Mouse (Mus musculus) adrenal gland, postnatal 10 days (tissue): ENCODE measurements at regions not wholly inside any gene's neighbourhood (a gene's known extent, or its start where the extent isn't known, plus 50 kb on each side); places are given as distances from the start of the nearest gene placed in this dataset.

Experiments used
- DNase-seq: peaks from one replicate; pipeline ENCODE4 v3.0.0; 2021; ENCODE audit warnings: mixed read lengths

DNA sequence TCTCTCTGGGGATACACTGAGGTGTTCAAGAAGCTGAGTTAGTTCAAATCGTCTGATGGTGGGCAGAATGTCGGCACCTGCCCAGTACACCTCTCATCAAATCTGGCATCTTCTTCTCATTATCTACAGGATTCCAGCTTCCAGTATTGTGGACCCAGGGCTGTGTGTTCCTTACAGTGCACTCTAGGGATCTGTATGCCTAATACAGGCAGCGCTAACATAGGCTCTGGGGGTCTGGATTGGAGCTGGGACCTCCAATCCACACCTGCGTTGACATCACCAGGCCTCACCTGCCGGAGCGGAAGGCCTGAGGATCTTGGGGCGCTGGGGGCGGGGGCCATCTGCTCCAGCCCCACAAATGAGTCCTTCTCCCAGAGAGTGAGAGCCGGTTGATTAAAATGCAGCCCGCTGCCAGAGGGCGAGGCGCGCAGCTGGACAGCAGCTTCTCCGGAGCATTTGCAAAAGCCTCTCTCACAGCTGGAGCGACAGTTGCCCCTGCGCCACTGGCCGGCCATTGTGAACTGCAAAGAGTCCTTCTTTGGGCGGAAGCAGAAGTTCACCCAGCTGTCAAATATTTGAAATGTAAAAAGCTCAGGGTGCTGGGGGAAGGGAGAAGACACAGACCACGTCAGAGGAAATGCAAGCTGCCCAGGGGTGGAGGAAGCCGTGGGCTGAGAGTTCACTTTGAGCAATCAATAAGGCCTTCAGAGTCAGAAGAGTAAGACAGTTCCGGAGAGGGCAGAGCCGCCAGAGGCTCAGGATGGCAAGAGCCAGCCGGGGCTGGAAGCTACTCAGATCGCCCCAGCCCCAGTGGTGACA is 347.0 kb downstream of the Rnf144a start:
- DNase-seq = peak; percentile 41

DNA sequence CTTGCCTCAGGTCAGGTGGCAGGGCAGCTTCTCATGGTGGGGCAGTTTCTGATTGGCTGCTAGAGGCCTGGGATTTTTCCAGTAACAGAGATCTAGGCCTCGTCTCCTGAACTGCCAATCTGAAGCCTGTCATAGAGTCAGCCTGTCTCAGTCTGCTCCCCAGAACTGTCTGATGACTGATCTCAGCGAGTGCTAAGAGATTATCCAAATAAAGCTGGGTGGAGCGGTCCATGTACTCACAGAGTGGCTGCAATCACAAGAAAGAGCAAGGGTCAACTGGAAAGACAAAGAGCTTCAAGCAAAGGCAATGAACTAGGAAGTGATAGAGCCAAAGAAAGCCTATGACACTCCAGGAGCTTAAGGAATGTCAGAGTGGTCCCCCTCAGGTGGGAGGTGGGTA is 354.7 kb downstream of the Rnf144a start:
- DNase-seq = no peak

DNA sequence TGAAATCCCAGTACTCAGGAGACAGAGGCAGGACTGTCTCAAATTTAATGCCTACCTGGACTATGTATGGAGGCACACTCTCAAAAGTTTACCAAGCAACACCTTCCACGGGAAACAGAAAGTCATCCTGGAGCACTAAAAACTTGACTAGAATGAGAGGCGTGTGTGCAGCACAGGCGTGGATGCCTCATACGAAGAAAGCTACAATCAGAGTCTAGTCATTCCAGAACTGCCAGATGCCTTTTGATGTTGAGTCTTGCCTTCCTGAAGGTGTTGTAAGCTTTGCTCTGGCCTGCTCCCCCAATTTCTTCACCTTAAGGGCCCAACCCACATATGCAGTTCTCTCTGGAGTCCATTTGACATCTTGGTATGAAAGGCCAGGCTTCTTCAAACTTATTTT is 356.0 kb downstream of the Rnf144a start:
- DNase-seq = no peak

DNA sequence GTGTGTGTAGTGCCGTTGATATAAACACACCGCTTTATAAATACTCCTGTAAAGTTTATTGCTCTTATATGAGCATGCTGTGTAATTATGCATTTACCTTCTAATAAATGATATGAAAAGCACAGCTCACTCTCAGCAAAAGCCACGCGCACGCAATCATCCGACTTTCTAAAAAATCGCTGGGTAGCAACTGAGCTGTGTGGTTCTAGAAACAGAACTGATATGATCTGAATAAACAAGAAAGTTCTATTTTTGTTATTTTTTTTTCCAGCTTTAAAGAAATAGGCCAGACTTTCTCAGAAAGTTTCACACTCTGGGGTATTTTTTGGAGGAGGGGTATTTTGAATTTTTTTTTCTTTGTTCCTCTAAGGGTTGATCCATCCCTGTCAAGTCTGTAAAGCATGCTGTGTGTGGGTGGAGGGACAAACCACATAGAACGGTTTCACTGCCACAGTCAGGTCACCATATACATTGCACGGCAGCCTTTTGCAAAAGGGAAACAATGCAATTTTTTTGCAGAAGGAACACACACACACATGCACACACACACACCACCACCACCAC is 357.5 kb downstream of the Rnf144a start:
- no peak for DNase-seq

- DNase-seq = no peak
Measured at GRCm38 (mm10) chr12:26046991-26047390, 368.1 kb downstream of the Rnf144a start.

GRCm38 (mm10) chr12:26045321-26045720 is 369.7 kb downstream of the Rnf144a start:
- no peak for DNase-seq

GRCm38 (mm10) chr12:26012951-26013350 is 402.1 kb downstream of the Rnf144a start:
- DNase-seq = no peak

DNA sequence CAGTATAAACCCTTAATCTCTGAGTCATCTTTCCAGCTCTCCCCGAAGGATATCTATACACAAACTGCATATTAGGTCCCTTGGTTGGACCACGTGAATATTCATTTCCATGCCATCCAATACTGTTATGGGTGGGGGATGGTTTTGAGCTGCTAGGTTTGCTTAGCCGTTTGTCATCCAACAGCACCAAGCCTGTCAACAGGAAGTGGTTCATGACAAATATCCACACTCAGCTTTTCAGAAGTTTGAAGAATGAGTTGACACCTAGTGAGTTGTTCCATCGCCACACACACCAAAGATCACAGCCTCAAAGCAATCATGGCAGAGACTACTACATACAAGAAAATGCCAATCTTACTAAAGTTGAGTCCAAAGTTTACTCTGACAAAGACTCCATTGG is 421.0 kb downstream of the Rnf144a start:
- DNase-seq = no peak

GRCm38 (mm10) chr12:25991801-25992525 is 423.1 kb downstream of the Rnf144a start:
- DNase-seq = no peak

DNA sequence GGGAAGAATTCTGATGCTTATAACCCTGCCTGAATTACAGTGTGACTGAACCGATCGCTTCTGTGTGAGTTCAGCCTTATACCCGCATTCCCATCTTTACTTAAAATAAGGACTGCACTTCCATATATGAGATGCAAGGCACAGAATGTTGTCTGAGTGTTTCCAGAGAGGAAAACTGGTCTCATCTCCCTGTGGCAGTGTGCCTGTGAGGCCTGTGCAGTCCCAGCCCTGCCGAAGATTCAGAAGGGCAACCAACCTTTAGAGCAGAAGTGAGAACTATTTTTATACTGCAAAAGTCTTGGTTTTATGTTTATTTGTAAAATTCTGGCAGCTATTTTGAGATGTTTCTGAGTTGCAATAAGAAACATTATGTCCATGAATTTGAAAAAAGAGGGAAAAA is 432.5 kb downstream of the Rnf144a start:
- no peak for DNase-seq

- no peak for DNase-seq
Measured at GRCm38 (mm10) chr12:25978335-25978734, 436.7 kb downstream of the Rnf144a start.

GRCm38 (mm10) chr12:25958584-25958983 is 456.5 kb downstream of the Rnf144a start:
- no peak for DNase-seq

GRCm38 (mm10) chr12:25957547-25957946 is 457.5 kb downstream of the Rnf144a start:
- no peak for DNase-seq

GRCm38 (mm10) chr12:25947107-25947506 is 467.9 kb downstream of the Rnf144a start:
- DNase-seq = no peak

DNA sequence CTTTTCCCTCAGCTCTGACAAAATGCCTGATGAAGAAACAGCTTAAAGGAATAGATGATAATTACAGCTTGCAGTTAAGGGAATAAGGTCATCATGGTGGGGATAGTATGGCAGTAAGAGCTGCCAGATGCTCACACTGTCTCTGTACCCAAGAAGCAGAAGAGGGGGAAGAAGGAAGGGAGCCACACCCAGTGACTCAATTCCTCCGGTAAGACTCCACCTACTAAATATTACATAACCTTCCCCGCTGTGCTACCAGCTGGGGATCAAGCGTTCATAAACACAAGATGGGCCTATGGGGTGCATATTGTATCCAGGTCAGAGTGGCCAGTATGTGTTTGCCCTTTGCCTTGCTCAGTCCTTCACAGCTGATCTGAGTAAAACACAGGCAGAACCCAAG is 468.9 kb downstream of the Rnf144a start:
- DNase-seq = no peak

- no peak for DNase-seq
Measured at GRCm38 (mm10) chr12:25938856-25939255, 476.2 kb downstream of the Rnf144a start.

GRCm38 (mm10) chr12:25934946-25935345 is 480.1 kb downstream of the Rnf144a start:
- DNase-seq = no peak

GRCm38 (mm10) chr12:25934526-25934925 is 480.5 kb downstream of the Rnf144a start:
- no peak for DNase-seq

DNA sequence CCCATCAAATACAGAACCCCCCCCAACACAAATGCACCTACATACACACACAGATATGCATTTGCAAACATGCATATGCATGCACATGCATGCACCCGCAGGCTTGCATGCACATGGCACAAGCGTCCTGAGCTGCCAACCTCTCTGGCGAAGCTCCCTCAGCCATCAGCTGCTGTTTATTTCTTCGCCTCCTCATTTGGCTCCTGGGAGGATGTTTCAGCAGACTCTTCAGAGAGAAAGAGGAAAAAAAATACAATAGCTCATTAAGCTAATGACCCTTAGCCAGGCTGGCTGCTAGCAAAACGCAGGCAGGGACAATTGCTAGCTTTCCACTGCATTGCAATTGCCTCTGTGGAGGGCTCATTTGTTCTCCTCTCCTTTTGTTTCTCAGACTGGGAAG is 488.7 kb downstream of the Rnf144a start:
- no peak for DNase-seq

GRCm38 (mm10) chr12:25924526-25924925 is 490.5 kb downstream of the Rnf144a start:
- DNase-seq = no peak

- DNase-seq = no peak
Measured at GRCm38 (mm10) chr12:25923772-25924171, 491.3 kb downstream of the Rnf144a start.

DNA sequence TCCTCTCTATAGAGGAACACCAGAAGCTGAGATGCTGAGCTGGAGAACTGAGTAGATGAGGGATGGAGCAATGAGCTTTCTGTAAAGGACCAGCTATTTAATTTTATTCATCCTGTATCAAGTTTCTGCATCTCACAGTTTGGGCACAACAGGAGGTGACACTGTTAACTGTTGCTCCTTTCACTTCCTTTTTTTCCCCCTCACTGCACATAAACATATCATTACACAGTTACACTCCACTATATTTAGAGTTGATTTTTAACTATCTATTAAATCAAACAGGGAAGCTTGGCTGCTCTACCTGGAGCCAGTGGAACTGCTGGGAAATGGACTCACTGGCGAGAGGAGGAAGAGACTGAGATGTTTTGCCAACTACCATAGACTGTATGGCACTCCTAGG is 509.4 kb downstream of the Rnf144a start:
- no peak for DNase-seq

- DNase-seq = no peak
Measured at GRCm38 (mm10) chr12:25896543-25896942, 518.5 kb downstream of the Rnf144a start.
